8 mouse cellular contexts compared by ENCODE assay signal in genomic region chr1:34459284-34460060, GRCm38 (mm10). TPM values are rescaled to one million over a fixed set of nuclear protein-coding genes. Genes with fewer than 3 reads are reported as not detected.
DNase-seq lines count a peak whose midpoint lies in the region; ATAC-seq and TF ChIP-seq lines count a peak whose summit lies in the region.

Ptpn18 (plus strand) TSS chr1:34459762.

- peak; percentile 77 for DNase-seq in CH12.LX (ENCODE audit: extremely low read depth)
- peak; percentile 84 for DNase-seq in c-Kit-positive CD71-positive TER-119-positive erythroid progenitor cells, embryonic 14.5 days (ENCODE audit: low spot score)
- DNase-seq in heart, postnatal 10 days, result peak; percentile 94 to 95
- DNase-seq in large intestine, adult 2 months (ENCODE audit: low read depth, low spot score), result peak; percentile 84
- peak; percentile 90 for DNase-seq in liver, postnatal 0 days
- peak; percentile 89 for DNase-seq in testis, postnatal 10 days (ENCODE audit: low spot score)

- WGBS in forebrain, embryonic 13.5 days, result under 1% methylated on average over 47 of the region's 48 CpGs
- under 1% methylated on average over 48 of the region's 48 CpGs for WGBS in large intestine, adult 2 months
- WGBS in liver, postnatal 0 days (ENCODE audit: insufficient replicate concordance), result under 1% methylated on average over 48 of the region's 48 CpGs
- under 1% methylated on average over 48 of the region's 48 CpGs for WGBS in neural tube, embryonic 14.5 days

- peak; percentile 66 for TF ChIP-seq POLR2A in CH12.LX (IDR thresholded peaks at IDR 0.05; ENCODE audit: low read depth, low read length)

- TF ChIP-seq RAD21 in CH12.LX (IDR thresholded peaks at IDR 0.05; ENCODE audit: low read depth, low read length), result no peak

- no peaks in the 10 kb centered on the region for H3K36me3 ChIP-seq in CH12.LX (replicated peaks in 1 of 2; ENCODE audit: control insufficient read depth in 1 of 2, insufficient read depth in 1 of 2, low read length in 1 of 2)
- H3K36me3 ChIP-seq in forebrain, embryonic 13.5 days (ENCODE audit: poor library complexity, severe bottlenecking), result no peaks in the 10 kb centered on the region
- no peaks in the 10 kb centered on the region for H3K36me3 ChIP-seq in liver, postnatal 0 days (replicated peaks; ENCODE audit: insufficient read depth, low read length)
- no peaks in the 10 kb centered on the region for H3K36me3 ChIP-seq in neural tube, embryonic 14.5 days (ENCODE audit: control insufficient read depth, insufficient read depth, low read length)

- no peaks in the 10 kb centered on the region for H3K9me3 ChIP-seq in CH12.LX (replicated peaks; ENCODE audit: low read length)
- no peaks in the 10 kb centered on the region for H3K9me3 ChIP-seq in forebrain, embryonic 13.5 days (replicated peaks)
- H3K9me3 ChIP-seq in liver, postnatal 0 days (ENCODE audit: low read length), result no peaks in the 10 kb centered on the region
- no peaks in the 10 kb centered on the region for H3K9me3 ChIP-seq in neural tube, embryonic 14.5 days (ENCODE audit: control insufficient read depth, low read length)

- peak within 1 kb of the TSS; percentile 63 for H3K9ac ChIP-seq in CH12.LX (ENCODE audit: insufficient read depth, low read depth)
- H3K9ac ChIP-seq in forebrain, embryonic 13.5 days, result peak within 1 kb of the TSS; percentile 66
- peak within 1 kb of the TSS; percentile 56 for H3K9ac ChIP-seq in liver, postnatal 0 days (replicated peaks)
- peak within 1 kb of the TSS; percentile 17 for H3K9ac ChIP-seq in neural tube, embryonic 14.5 days (replicated peaks; ENCODE audit: low read depth, low read length)

- intact Hi-C loops in heart, postnatal 10 days (cut with DNase I), result no loop called here

- no peaks in the 10 kb centered on the region for H3K79me2 ChIP-seq in CH12.LX (replicated peaks; ENCODE audit: control insufficient read depth, extremely low read depth, insufficient read depth, poor library complexity, severe bottlenecking)

- in situ Hi-C loops in CH12.LX (cut with MboI; ENCODE audit: low pct_ligation_motif_present, low pct_unique_long_range_greater_than_20kb, low sequenced_read_pairs), result no loop called here

- ATAC-seq in forebrain, embryonic 13.5 days, result peak; percentile 96
- peak; percentile 89 for ATAC-seq in liver, postnatal 0 days
- ATAC-seq in neural tube, embryonic 14.5 days (ENCODE audit: low read depth), result peak; percentile 94

- dilution Hi-C loops in CH12.LX (cut with MboI; ENCODE audit: extremely low pct_ligation_motif_present, extremely low pct_unique_long_range_greater_than_20kb, low sequenced_read_pairs), result no loop called here

- no peak for TF ChIP-seq CTCF in CH12.LX (conservative IDR thresholded peaks at IDR 0.05 in 1 of 2, IDR thresholded peaks at IDR 0.05 in 1 of 2; ENCODE audit: low read depth in 2 of 2, low read length in 2 of 2)
- TF ChIP-seq CTCF in liver, postnatal 0 days (IDR thresholded peaks at IDR 0.05; ENCODE audit: low read depth), result peak; percentile 24

- peaks cover 16% of the 10 kb centered on the region for H3K27me3 ChIP-seq in CH12.LX (replicated peaks)
- peaks cover 46% of the 10 kb centered on the region for H3K27me3 ChIP-seq in forebrain, embryonic 13.5 days
- peaks cover 7% of the 10 kb centered on the region; the same call in 1 of the 2 replicates for H3K27me3 ChIP-seq in liver, postnatal 0 days (ENCODE audit: insufficient read depth, low read length)
- H3K27me3 ChIP-seq in neural tube, embryonic 14.5 days (ENCODE audit: control insufficient read depth, insufficient read depth, low read length), result peaks cover 12% of the 10 kb centered on the region; the same call in 1 of the 2 replicates

- peaks cover 15 to 34% of the 10 kb centered on the region in 2 experiments for H3K4me1 ChIP-seq in CH12.LX (ENCODE audit: control insufficient read depth in 1 of 2, insufficient read depth in 2 of 2)
- H3K4me1 ChIP-seq in forebrain, embryonic 13.5 days, result peaks cover 4% of the 10 kb centered on the region
- peaks cover 14% of the 10 kb centered on the region for H3K4me1 ChIP-seq in liver, postnatal 0 days (ENCODE audit: insufficient read depth)
- no peaks in the 10 kb centered on the region for H3K4me1 ChIP-seq in neural tube, embryonic 14.5 days (ENCODE audit: control insufficient read depth, insufficient read depth, low read length)

- H3K4me3 ChIP-seq in CH12.LX (replicated peaks in 1 of 3; ENCODE audit: low read depth in 2 of 3, low read length in 2 of 3, poor library complexity in 1 of 3), result peak within 1 kb of the TSS; percentile 52 to 72 (median 68)
- peak within 1 kb of the TSS; percentile 59 for H3K4me3 ChIP-seq in forebrain, embryonic 13.5 days
- peak within 1 kb of the TSS; percentile 63 for H3K4me3 ChIP-seq in liver, postnatal 0 days (ENCODE audit: low read depth, low read length)
- peak within 1 kb of the TSS; percentile 36 for H3K4me3 ChIP-seq in neural tube, embryonic 14.5 days (ENCODE audit: low read depth, low read length)

- H3K4me2 ChIP-seq in CH12.LX (ENCODE audit: insufficient read depth, low read depth, poor library complexity, severe bottlenecking), result peak within 1 kb of the TSS; percentile 89
- peak within 1 kb of the TSS; percentile 93 for H3K4me2 ChIP-seq in forebrain, embryonic 13.5 days
- H3K4me2 ChIP-seq in liver, postnatal 0 days (ENCODE audit: low read depth, low read length), result peak within 1 kb of the TSS; percentile 96
- H3K4me2 ChIP-seq in neural tube, embryonic 14.5 days (ENCODE audit: low read depth, low read length), result peak within 1 kb of the TSS; percentile 86

- TF ChIP-seq EP300 in CH12.LX (IDR thresholded peaks at IDR 0.05; ENCODE audit: low read length), result no peak
- no peak for TF ChIP-seq EP300 in liver, postnatal 0 days (IDR thresholded peaks at IDR 0.05; ENCODE audit: low read depth)

- no peak within 1 kb of the TSS for H3K27ac ChIP-seq in CH12.LX (ENCODE audit: insufficient read depth, low read depth)
- no peak within 1 kb of the TSS for H3K27ac ChIP-seq in forebrain, embryonic 13.5 days
- no peak within 1 kb of the TSS for H3K27ac ChIP-seq in liver, postnatal 0 days (ENCODE audit: low read depth)
- H3K27ac ChIP-seq in neural tube, embryonic 14.5 days (ENCODE audit: low read depth, low read length), result no peak within 1 kb of the TSS

TF ChIP-seq in CH12.LX, 34 proteins besides CTCF, POLR2A, EP300 and RAD21:
- 0 out of 2 replicates have a peak, but pooled peaks have one; percentile 14 for TF ChIP-seq UBTF (IDR thresholded peaks at IDR 0.05; ENCODE audit: low read depth, low read length)
- TF ChIP-seq TCF12 (IDR thresholded peaks at IDR 0.05; ENCODE audit: low read depth, low read length), result 0 out of 2 replicates have a peak, but pooled peaks have one; percentile 24
- TF ChIP-seq NELFE (IDR thresholded peaks at IDR 0.05; ENCODE audit: low read depth, low read length), result 0 out of 2 replicates have a peak, but pooled peaks have one; percentile 65
- TF ChIP-seq USF2 (conservative IDR thresholded peaks at IDR 0.05; ENCODE audit: low read depth, low read length), result no peak

RNA-seq across cellular contexts. Expression of gene Ptpn18, which starts in this region (rescaled TPM):
- 172 and 205 TPM in 2 replicates for total RNA-seq in CH12.LX (2012; rRNA removed)
- 133 and 155 TPM in 2 replicates for total RNA-seq in CH12.LX (2014; rRNA removed)
- polyA plus RNA-seq in CH12.LX (2012; ENCODE audit: insufficient read length, low read depth), result 84.9 and 93.4 TPM in 2 replicates
- 3.6 and 5.8 TPM in 2 replicates for polyA plus RNA-seq in forebrain, embryonic 13.5 days (2015; fragmentation: Nextera tagmentation; extraction: Ambion mirVana)
- total RNA-seq in heart, postnatal 10 days (2021), result 1 to 10 TPM; 6.6 to 8.2 TPM
- polyA plus RNA-seq in large intestine, adult 2 months (2012; rRNA removed), result 64.2 and 84.7 TPM in 2 replicates
- 28.2 and 32.1 TPM in 2 replicates for polyA plus RNA-seq in liver, postnatal 0 days (2015; fragmentation: Nextera tagmentation; extraction: Ambion mirVana)
- polyA plus RNA-seq in neural tube, embryonic 14.5 days (2014; fragmentation: Nextera tagmentation; extraction: Ambion mirVana), result 1.6 and 5.6 TPM in 2 replicates

Comparison
In these comparisons a context has a peak if more than half of its experiments do, and no peak if none do; other contexts are left out.
1. RNA of gene Ptpn18 (total RNA-seq): 133 to 205 TPM in CH12.LX; 6.6 to 8.2 TPM in heart, postnatal 10 days; every median in the first group is over 10 times any median in the second.
2. Peak in every context shown above with its lines, with median percentiles within 50 percentile points of each other: DNase-seq, H3K4me2 ChIP-seq, H3K4me3 ChIP-seq, H3K9ac ChIP-seq and ATAC-seq.